Mouse (Mus musculus) heart, adult 2 months (tissue): ENCODE data around the gene Ctsa.

Experiments
- CTCF ChIP-seq: fragments of 200-600 bp; IDR thresholded peaks from 2 replicates; pipeline ENCODE4 v1.8.1; 2022; ENCODE audit warnings: antibody characterized with exemption, mild to moderate bottlenecking, moderate library complexity
- POLR2A ChIP-seq: fragments of 200-500 bp; IDR thresholded peaks from 2 replicates; pipeline ENCODE4 v1.6.1; 2011; ENCODE audit warnings: mild to moderate bottlenecking, low read depth, low read length, control low read depth; ENCODE audit not compliant: insufficient read depth

- TF ChIP-seq POLR2A (no peak), CTCF (no peak)
Measured at GRCm38 (mm10) chr2:164864593-164864992, 31.9 kb downstream of the Ctsa start.
